Comparison of ENCODE assay signal across 12 mouse cellular contexts in genomic region chr4:141681767-141682166, GRCm38 (mm10). TPM values are rescaled to one million over a fixed set of nuclear protein-coding genes. Genes with fewer than 3 reads are reported as not detected.
DNase-seq lines count a peak whose midpoint lies in the region; ATAC-seq and TF ChIP-seq lines count a peak whose summit lies in the region.
"Had no signal": no experiment of that assay in that cellular context is flagged by ENCODE, and none has a peak within 500 bp of the region (broad histone marks: within the 10 kb centered on the region; RNA-seq: fewer than 3 reads in every experiment).

No protein-coding gene starts in this region.

- H3K9me3 ChIP-seq in limb, embryonic 15.5 days, result no peaks in the 10 kb centered on the region
- H3K9me3 ChIP-seq in limb, embryonic 10.5 days (replicated peaks), result no peaks in the 10 kb centered on the region
- H3K9me3 ChIP-seq in heart, embryonic 11.5 days (replicated peaks; ENCODE audit: control insufficient read depth, low read length), result no peaks in the 10 kb centered on the region
- H3K9me3 ChIP-seq in forebrain, embryonic 10.5 days, result no peaks in the 10 kb centered on the region
- no peaks in the 10 kb centered on the region for H3K9me3 ChIP-seq in hindbrain, embryonic 16.5 days (ENCODE audit: control insufficient read depth, low read length)
- H3K9me3 ChIP-seq: limb, embryonic 13.5 days had no signal

- no peak overlapping the region for H3K4me2 ChIP-seq in limb, embryonic 15.5 days
- H3K4me2 ChIP-seq in heart, embryonic 11.5 days, result no peak overlapping the region
- peak overlapping the region; percentile 9 for H3K4me2 ChIP-seq in myocyte (ENCODE audit: low read depth)
- no peak overlapping the region for H3K4me2 ChIP-seq in hindbrain, embryonic 16.5 days (ENCODE audit: low read length)
- H3K4me2 ChIP-seq: limb, embryonic 13.5 days had no signal

- no peak overlapping the region for H3ac ChIP-seq in myocyte (ENCODE audit: control insufficient read depth, insufficient read length)

- WGBS in limb, embryonic 15.5 days, result 49% methylated on average over 7 of the region's 7 CpGs
- WGBS in limb, embryonic 10.5 days, result 71% methylated on average over 7 of the region's 7 CpGs
- 55% methylated on average over 7 of the region's 7 CpGs for WGBS in heart, embryonic 11.5 days (ENCODE audit: insufficient replicate concordance)
- WGBS in forebrain, embryonic 10.5 days, result 73% methylated on average over 7 of the region's 7 CpGs
- 65% methylated on average over 7 of the region's 7 CpGs for WGBS in hindbrain, embryonic 16.5 days

- no peak overlapping the region for H3K9ac ChIP-seq in limb, embryonic 15.5 days
- no peak overlapping the region for H3K9ac ChIP-seq in heart, embryonic 11.5 days (ENCODE audit: low read depth, low read length)
- no peak overlapping the region for H3K9ac ChIP-seq in hindbrain, embryonic 16.5 days (ENCODE audit: low read depth, low read length)
- H3K9ac ChIP-seq: limb, embryonic 13.5 days had no signal

- H3K27ac ChIP-seq in limb, embryonic 15.5 days, result peak overlapping the region; percentile 57; the same call in 1 of the 2 replicates
- H3K27ac ChIP-seq in limb, embryonic 10.5 days, result no peak overlapping the region
- no peak overlapping the region for H3K27ac ChIP-seq in heart, embryonic 11.5 days (ENCODE audit: low read depth, low read length)
- no peak overlapping the region for H3K27ac ChIP-seq in forebrain, embryonic 10.5 days
- no peak overlapping the region for H3K27ac ChIP-seq in hindbrain, embryonic 16.5 days (ENCODE audit: low read depth, low read length)
- H3K27ac ChIP-seq: limb, embryonic 13.5 days had no signal

- no peak overlapping the region for H3K4me3 ChIP-seq in limb, embryonic 15.5 days
- H3K4me3 ChIP-seq in limb, embryonic 10.5 days, result no peak overlapping the region
- H3K4me3 ChIP-seq in heart, embryonic 11.5 days (ENCODE audit: low read depth, low read length), result no peak overlapping the region
- no peak overlapping the region for H3K4me3 ChIP-seq in myocyte
- no peak overlapping the region for H3K4me3 ChIP-seq in forebrain, embryonic 10.5 days
- no peak overlapping the region for H3K4me3 ChIP-seq in hindbrain, embryonic 16.5 days (ENCODE audit: low read length)
- H3K4me3 ChIP-seq: limb, embryonic 13.5 days had no signal

- no peaks in the 10 kb centered on the region for H3K79me2 ChIP-seq in myocyte (ENCODE audit: control insufficient read depth, insufficient read depth)

- no peak for ATAC-seq in limb, embryonic 15.5 days (ENCODE audit: insufficient number of reproducible peaks, low FRiP score, low TSS enrichment, low read depth)
- ATAC-seq in heart, embryonic 11.5 days (replicated peaks; ENCODE audit: insufficient number of reproducible peaks, low FRiP score, low TSS enrichment), result 0 out of 2 replicates have a peak, but pooled peaks have one; percentile 33
- no peak for ATAC-seq in hindbrain, embryonic 16.5 days

- no peak for DNase-seq in limb, embryonic 10.5 days (ENCODE audit: low spot score)
- peak; percentile 63 for DNase-seq in adrenal gland, adult 8-10 months
- no peak for DNase-seq in forebrain, embryonic 10.5 days (ENCODE audit: extremely low spot score, low spot score)
- no peak for DNase-seq in thymus, postnatal 10 days (ENCODE audit: low spot score in 2 of 2)
- DNase-seq: cerebellum, adult 9-10 months; kidney, adult 9 months; spleen, adult 18-20 months had no signal

- H3K36me3 ChIP-seq in limb, embryonic 15.5 days, result peaks cover 47% of the 10 kb centered on the region
- peaks cover 49% of the 10 kb centered on the region for H3K36me3 ChIP-seq in limb, embryonic 10.5 days
- H3K36me3 ChIP-seq in heart, embryonic 11.5 days (ENCODE audit: control insufficient read depth, insufficient read depth, low read length), result peaks cover 21% of the 10 kb centered on the region
- H3K36me3 ChIP-seq in myocyte (ENCODE audit: control insufficient read depth, insufficient read depth), result peaks cover 29% of the 10 kb centered on the region
- peaks cover 57% of the 10 kb centered on the region for H3K36me3 ChIP-seq in forebrain, embryonic 10.5 days (replicated peaks)
- peaks cover 21% of the 10 kb centered on the region for H3K36me3 ChIP-seq in hindbrain, embryonic 16.5 days (ENCODE audit: control insufficient read depth, insufficient read depth, low read length)

- TF ChIP-seq POLR2A in myocyte (IDR thresholded peaks at IDR 0.05; ENCODE audit: insufficient read length, low read depth), result no peak

- H3K4me1 ChIP-seq in limb, embryonic 15.5 days, result peaks cover 5% of the 10 kb centered on the region
- H3K4me1 ChIP-seq in limb, embryonic 10.5 days, result peaks cover 33% of the 10 kb centered on the region
- H3K4me1 ChIP-seq in heart, embryonic 11.5 days (ENCODE audit: control insufficient read depth, insufficient read depth, low read length), result peaks cover 37% of the 10 kb centered on the region
- H3K4me1 ChIP-seq in forebrain, embryonic 10.5 days, result peaks cover 26% of the 10 kb centered on the region
- no peaks in the 10 kb centered on the region; the same call in 1 of the 2 replicates for H3K4me1 ChIP-seq in hindbrain, embryonic 16.5 days (ENCODE audit: control insufficient read depth, insufficient read depth, low read depth, low read length)

- H3K27me3 ChIP-seq in limb, embryonic 15.5 days, result no peaks in the 10 kb centered on the region
- no peaks in the 10 kb centered on the region for H3K27me3 ChIP-seq in limb, embryonic 10.5 days (ENCODE audit: low read depth, poor library complexity, severe bottlenecking)
- H3K27me3 ChIP-seq in heart, embryonic 11.5 days (ENCODE audit: control insufficient read depth, insufficient read depth, low read length), result no peaks in the 10 kb centered on the region
- H3K27me3 ChIP-seq in myocyte (ENCODE audit: control insufficient read depth, insufficient read depth, insufficient read length), result no peaks in the 10 kb centered on the region
- no peaks in the 10 kb centered on the region for H3K27me3 ChIP-seq in forebrain, embryonic 10.5 days (ENCODE audit: poor library complexity, severe bottlenecking)
- no peaks in the 10 kb centered on the region for H3K27me3 ChIP-seq in hindbrain, embryonic 16.5 days (replicated peaks; ENCODE audit: control insufficient read depth, insufficient read depth, low read length)
- H3K27me3 ChIP-seq: limb, embryonic 13.5 days had no signal

TF ChIP-seq in myocyte, 11 proteins besides CTCF, POLR2A, EP300 and RAD21:
- no peak for TF ChIP-seq MYOD1 (IDR thresholded peaks at IDR 0.05; ENCODE audit: control insufficient read depth in 1 of 3, insufficient read length in 2 of 3, low read depth in 2 of 3)
- no peak for TF ChIP-seq E2F4 (IDR thresholded peaks at IDR 0.05; ENCODE audit: insufficient read depth)
- no peak for TF ChIP-seq TCF3 (IDR thresholded peaks at IDR 0.05; ENCODE audit: insufficient read length, low read depth)
- TF ChIP-seq MAX (IDR thresholded peaks at IDR 0.05; ENCODE audit: low read depth), result no peak

RNA-seq across cellular contexts. Expression of gene Rsc1a1, which starts 3.6 kb away (rescaled TPM):
- 0.45 TPM in 1 of 2 replicates, not detected in the other for polyA plus RNA-seq in limb, embryonic 15.5 days (2015; fragmentation: Nextera tagmentation; extraction: Ambion mirVana)
- polyA plus RNA-seq in limb, embryonic 10.5 days (2016; fragmentation: Nextera tagmentation; extraction: Ambion mirVana), result 1.3 and 3.0 TPM in 2 replicates
- total RNA-seq in adrenal gland, adult 8-10 months (2022), result 1 to 10 TPM in 1 of 4 experiments, not detected in 3; 3.7 TPM
- polyA plus RNA-seq in heart, embryonic 11.5 days (2014; fragmentation: Nextera tagmentation; extraction: Ambion mirVana), result 1.5 TPM in 1 of 2 replicates, not detected in the other
- 5.8 TPM for polyA plus RNA-seq in myocyte (2012; fragmentation: generic; extraction: Trizol)
- 2.5 and 3.8 TPM in 2 replicates for polyA plus RNA-seq in forebrain, embryonic 10.5 days (2016; fragmentation: Nextera tagmentation; extraction: Ambion mirVana)
- 0.32 TPM in 1 of 2 replicates, not detected in the other for polyA plus RNA-seq in hindbrain, embryonic 16.5 days (2015; fragmentation: Nextera tagmentation; extraction: Ambion mirVana)

RNA-seq across cellular contexts. Expression of gene Plekhm2, which starts 17.1 kb away (rescaled TPM):
- 5.8 and 6.5 TPM in 2 replicates for polyA plus RNA-seq in limb, embryonic 15.5 days (2015; fragmentation: Nextera tagmentation; extraction: Ambion mirVana)
- polyA plus RNA-seq in limb, embryonic 10.5 days (2016; fragmentation: Nextera tagmentation; extraction: Ambion mirVana), result 5.0 and 5.6 TPM in 2 replicates
- 10 to 100 TPM; 64.3 to 87.0 (median 76.1) TPM for total RNA-seq in adrenal gland, adult 8-10 months (2022)
- 3.5 and 3.9 TPM in 2 replicates for polyA plus RNA-seq in heart, embryonic 11.5 days (2014; fragmentation: Nextera tagmentation; extraction: Ambion mirVana)
- polyA plus RNA-seq in myocyte (2012; fragmentation: generic; extraction: Trizol), result 20.4 TPM
- 4.0 and 4.4 TPM in 2 replicates for polyA plus RNA-seq in forebrain, embryonic 10.5 days (2016; fragmentation: Nextera tagmentation; extraction: Ambion mirVana)
- polyA plus RNA-seq in hindbrain, embryonic 16.5 days (2015; fragmentation: Nextera tagmentation; extraction: Ambion mirVana), result 6.5 and 6.7 TPM in 2 replicates

RNA-seq across cellular contexts. Expression of gene Ddi2, which starts 41.5 kb away (rescaled TPM):
- polyA plus RNA-seq in limb, embryonic 15.5 days (2015; fragmentation: Nextera tagmentation; extraction: Ambion mirVana), result 21.4 and 22.5 TPM in 2 replicates
- 33.2 and 33.8 TPM in 2 replicates for polyA plus RNA-seq in limb, embryonic 10.5 days (2016; fragmentation: Nextera tagmentation; extraction: Ambion mirVana)
- total RNA-seq in adrenal gland, adult 8-10 months (2022), result 10 to 100 TPM; 49.4 to 67.9 (median 54.0) TPM
- polyA plus RNA-seq in heart, embryonic 11.5 days (2014; fragmentation: Nextera tagmentation; extraction: Ambion mirVana), result 13.5 and 13.7 TPM in 2 replicates
- 10.6 TPM for polyA plus RNA-seq in myocyte (2012; fragmentation: generic; extraction: Trizol)
- polyA plus RNA-seq in forebrain, embryonic 10.5 days (2016; fragmentation: Nextera tagmentation; extraction: Ambion mirVana), result 27.3 and 27.4 TPM in 2 replicates
- polyA plus RNA-seq in hindbrain, embryonic 16.5 days (2015; fragmentation: Nextera tagmentation; extraction: Ambion mirVana), result 11.0 and 12.6 TPM in 2 replicates

RNA-seq across cellular contexts. Expression of gene Slc25a34, which starts 58.1 kb away (rescaled TPM):
- 0.14 and 0.52 TPM in 2 replicates for polyA plus RNA-seq in limb, embryonic 15.5 days (2015; fragmentation: Nextera tagmentation; extraction: Ambion mirVana)
- 0.05 TPM in 1 of 2 replicates, not detected in the other for polyA plus RNA-seq in limb, embryonic 10.5 days (2016; fragmentation: Nextera tagmentation; extraction: Ambion mirVana)
- total RNA-seq in adrenal gland, adult 8-10 months (2022), result 1 to 10 TPM; 1.3 to 5.1 (median 2.6) TPM
- polyA plus RNA-seq in heart, embryonic 11.5 days (2014; fragmentation: Nextera tagmentation; extraction: Ambion mirVana), result not detected in 2 replicates
- 0.12 TPM for polyA plus RNA-seq in myocyte (2012; fragmentation: generic; extraction: Trizol)
- not detected in 2 replicates for polyA plus RNA-seq in forebrain, embryonic 10.5 days (2016; fragmentation: Nextera tagmentation; extraction: Ambion mirVana)
- polyA plus RNA-seq in hindbrain, embryonic 16.5 days (2015; fragmentation: Nextera tagmentation; extraction: Ambion mirVana), result 0.54 and 0.81 TPM in 2 replicates
- polyA plus RNA-seq: limb, embryonic 13.5 days had no signal
